Mouse (Mus musculus) cortical plate, adult 2 months (tissue): Measurements from ENCODE around the gene Fam129c.

Experiments used
- CTCF ChIP-seq: fragments of 200-500 bp; IDR thresholded peaks from 2 replicates; pipeline ENCODE4 v1.5.1; 2011; ENCODE audit warnings: mild to moderate bottlenecking, control low read depth, low read length; ENCODE audit not compliant: insufficient read depth; ENCODE audit errors: extremely low read depth
- POLR2A ChIP-seq: fragments of 200-500 bp; IDR thresholded peaks from 2 replicates; pipeline ENCODE4 v1.6.1; 2011; ENCODE audit warnings: mild to moderate bottlenecking, low read length, control low read depth; ENCODE audit not compliant: insufficient read depth; ENCODE audit errors: extremely low read depth

- TF ChIP-seq POLR2A (no peak), CTCF (0 out of 2 replicates have a peak, but pooled peaks have one; percentile 3)
These were observed 35.7 kb downstream of the Fam129c start for GRCm38 (mm10) chr8:71633164-71633563.
